Mouse (Mus musculus): ENCODE data around the gene Ptger1. TPM values are rescaled to one million over a fixed set of nuclear protein-coding genes. Genes with fewer than 3 reads are reported as not detected.

The Ptger1 gene
- polyA plus RNA-seq, 1 experiment from 2014 or later: 0.43 TPM

GRCm38 (mm10) chr8:83679866-83680265, 13.4 kb downstream of the Ptger1 start:
- Histone ChIP-seq H3K9ac (ENCODE audit: low read length) (no peak overlapping the region), H3K4me2 (ENCODE audit: low read depth, low read length) (no peak overlapping the region), H3K27me3 (ENCODE audit: control insufficient read depth, insufficient read depth, low read length) (no peaks in the 10 kb centered on the region), H3K4me1 (ENCODE audit: control insufficient read depth, insufficient read depth, low read length) (peaks cover 4% of the 10 kb centered on the region), H3K4me3 (ENCODE audit: low read length) (no peak overlapping the region), H3K9me3 (replicated peaks; ENCODE audit: control insufficient read depth, low read length) (no peaks in the 10 kb centered on the region), H3K36me3 (ENCODE audit: control insufficient read depth, insufficient read depth) (peaks cover 47% of the 10 kb centered on the region), H3K27ac (ENCODE audit: low read length) (no peak overlapping the region)
- no peak for ATAC-seq (replicated peaks; ENCODE audit: extremely low read depth, insufficient read depth, low FRiP score)
- 89% methylated on average over 12 of the region's 12 CpGs for WGBS

- peaks cover 47% of the 10 kb centered on the region for H3K36me3 ChIP-seq (ENCODE audit: control insufficient read depth, insufficient read depth)
- H3K4me1 ChIP-seq (ENCODE audit: control insufficient read depth, insufficient read depth, low read length): peaks cover 4% of the 10 kb centered on the region
- H3K4me2 ChIP-seq (ENCODE audit: low read depth, low read length): no peak overlapping the region
- no peak overlapping the region for H3K9ac ChIP-seq (ENCODE audit: low read length)
- no peak overlapping the region for H3K4me3 ChIP-seq (ENCODE audit: low read length)
- no peaks in the 10 kb centered on the region for H3K27me3 ChIP-seq (ENCODE audit: control insufficient read depth, insufficient read depth, low read length)
- no peaks in the 10 kb centered on the region for H3K9me3 ChIP-seq (replicated peaks; ENCODE audit: control insufficient read depth, low read length)
- ATAC-seq (replicated peaks; ENCODE audit: extremely low read depth, insufficient read depth, low FRiP score): no peak
- H3K27ac ChIP-seq (ENCODE audit: low read length): peak overlapping the region; percentile 61
- WGBS: 57% methylated on average over 5 of the region's 5 CpGs
Measured at GRCm38 (mm10) chr8:83680603-83681002, 14.1 kb downstream of the Ptger1 start.

GRCm38 (mm10) chr8:83681099-83681498, 14.6 kb downstream of the Ptger1 start:
- Histone ChIP-seq H3K9ac (ENCODE audit: low read length) (no peak overlapping the region), H3K4me1 (ENCODE audit: control insufficient read depth, insufficient read depth, low read length) (peaks cover 4% of the 10 kb centered on the region), H3K4me3 (ENCODE audit: low read length) (no peak overlapping the region), H3K36me3 (ENCODE audit: control insufficient read depth, insufficient read depth) (peaks cover 47% of the 10 kb centered on the region), H3K4me2 (ENCODE audit: low read depth, low read length) (no peak overlapping the region; the same call in 1 of the 2 replicates), H3K27me3 (ENCODE audit: control insufficient read depth, insufficient read depth, low read length) (no peaks in the 10 kb centered on the region), H3K9me3 (replicated peaks; ENCODE audit: control insufficient read depth, low read length) (no peaks in the 10 kb centered on the region), H3K27ac (ENCODE audit: low read length) (peak overlapping the region; percentile 61)
- 30% methylated on average over 6 of the region's 6 CpGs for WGBS
- no peak for ATAC-seq (replicated peaks; ENCODE audit: extremely low read depth, insufficient read depth, low FRiP score)

- Histone ChIP-seq H3K4me1 (ENCODE audit: control insufficient read depth, insufficient read depth, low read length) (peaks cover 4% of the 10 kb centered on the region), H3K4me3 (ENCODE audit: low read length) (no peak overlapping the region), H3K27me3 (ENCODE audit: control insufficient read depth, insufficient read depth, low read length) (no peaks in the 10 kb centered on the region), H3K36me3 (ENCODE audit: control insufficient read depth, insufficient read depth) (peaks cover 27% of the 10 kb centered on the region), H3K4me2 (ENCODE audit: low read depth, low read length) (no peak overlapping the region), H3K27ac (ENCODE audit: low read length) (no peak overlapping the region), H3K9ac (ENCODE audit: low read length) (no peak overlapping the region), H3K9me3 (replicated peaks; ENCODE audit: control insufficient read depth, low read length) (no peaks in the 10 kb centered on the region)
- 85% methylated on average over 9 of the region's 9 CpGs for WGBS
- ATAC-seq (replicated peaks; ENCODE audit: extremely low read depth, insufficient read depth, low FRiP score): no peak
Measured at GRCm38 (mm10) chr8:83684517-83684916, 18.0 kb downstream of the Ptger1 start.

GRCm38 (mm10) chr8:83689264-83689663, 22.8 kb downstream of the Ptger1 start:
- no peaks in the 10 kb centered on the region for H3K27me3 ChIP-seq (ENCODE audit: control insufficient read depth, insufficient read depth, low read length)
- no peak overlapping the region for H3K27ac ChIP-seq (ENCODE audit: low read length)
- H3K4me1 ChIP-seq (ENCODE audit: control insufficient read depth, insufficient read depth, low read length): peaks cover 5% of the 10 kb centered on the region; the same call in 1 of the 2 replicates
- H3K9ac ChIP-seq (ENCODE audit: low read length): no peak overlapping the region
- no peak overlapping the region for H3K4me2 ChIP-seq (ENCODE audit: low read depth, low read length)
- peaks cover 31% of the 10 kb centered on the region for H3K36me3 ChIP-seq (ENCODE audit: control insufficient read depth, insufficient read depth)
- WGBS: 87% methylated on average over 6 of the region's 6 CpGs
- H3K9me3 ChIP-seq (replicated peaks; ENCODE audit: control insufficient read depth, low read length): no peaks in the 10 kb centered on the region
- ATAC-seq (replicated peaks; ENCODE audit: extremely low read depth, insufficient read depth, low FRiP score): no peak
- H3K4me3 ChIP-seq (ENCODE audit: low read length): no peak overlapping the region

- WGBS: 71% methylated on average over 10 of the region's 10 CpGs
- peak overlapping the region; percentile 13; the same call in 1 of the 2 replicates for H3K4me2 ChIP-seq (ENCODE audit: low read depth, low read length)
- peak overlapping the region; percentile 18; the same call in 1 of the 2 replicates for H3K9ac ChIP-seq (ENCODE audit: low read length)
- ATAC-seq (replicated peaks; ENCODE audit: extremely low read depth, insufficient read depth, low FRiP score): no peak
- H3K36me3 ChIP-seq (ENCODE audit: control insufficient read depth, insufficient read depth): peaks cover 26% of the 10 kb centered on the region
- H3K9me3 ChIP-seq (replicated peaks; ENCODE audit: control insufficient read depth, low read length): no peaks in the 10 kb centered on the region
- peaks cover 23% of the 10 kb centered on the region for H3K4me1 ChIP-seq (ENCODE audit: control insufficient read depth, insufficient read depth, low read length)
- H3K4me3 ChIP-seq (ENCODE audit: low read length): no peak overlapping the region
- no peaks in the 10 kb centered on the region for H3K27me3 ChIP-seq (ENCODE audit: control insufficient read depth, insufficient read depth, low read length)
- no peak overlapping the region; the same call in 1 of the 2 replicates for H3K27ac ChIP-seq (ENCODE audit: low read length)
Measured at GRCm38 (mm10) chr8:83693609-83694236, 27.2 kb downstream of the Ptger1 start.

- Histone ChIP-seq H3K4me3 (ENCODE audit: low read length) (no peak overlapping the region), H3K27ac (ENCODE audit: low read length) (no peak overlapping the region), H3K9me3 (replicated peaks; ENCODE audit: control insufficient read depth, low read length) (no peaks in the 10 kb centered on the region), H3K27me3 (ENCODE audit: control insufficient read depth, insufficient read depth, low read length) (no peaks in the 10 kb centered on the region), H3K36me3 (ENCODE audit: control insufficient read depth, insufficient read depth) (peaks cover 26% of the 10 kb centered on the region), H3K9ac (ENCODE audit: low read length) (no peak overlapping the region), H3K4me2 (ENCODE audit: low read depth, low read length) (no peak overlapping the region), H3K4me1 (ENCODE audit: control insufficient read depth, insufficient read depth, low read length) (peaks cover 26% of the 10 kb centered on the region)
- 83% methylated on average over 11 of the region's 11 CpGs for WGBS
- no peak for ATAC-seq (replicated peaks; ENCODE audit: extremely low read depth, insufficient read depth, low FRiP score)
Measured at GRCm38 (mm10) chr8:83694369-83695160, 28.1 kb downstream of the Ptger1 start.

GRCm38 (mm10) chr8:83695351-83696106, 29.1 kb downstream of the Ptger1 start:
- H3K4me3 ChIP-seq (ENCODE audit: low read length): no peak overlapping the region
- H3K4me2 ChIP-seq (ENCODE audit: low read depth, low read length): no peak overlapping the region; the same call in 1 of the 2 replicates
- H3K27me3 ChIP-seq (ENCODE audit: control insufficient read depth, insufficient read depth, low read length): no peaks in the 10 kb centered on the region
- no peak for ATAC-seq (replicated peaks; ENCODE audit: extremely low read depth, insufficient read depth, low FRiP score)
- H3K27ac ChIP-seq (ENCODE audit: low read length): peak overlapping the region; percentile 41; the same call in 1 of the 2 replicates
- peaks cover 35% of the 10 kb centered on the region for H3K4me1 ChIP-seq (ENCODE audit: control insufficient read depth, insufficient read depth, low read length)
- peaks cover 22% of the 10 kb centered on the region for H3K36me3 ChIP-seq (ENCODE audit: control insufficient read depth, insufficient read depth)
- WGBS: 75% methylated on average over 17 of the region's 17 CpGs
- no peaks in the 10 kb centered on the region for H3K9me3 ChIP-seq (replicated peaks; ENCODE audit: control insufficient read depth, low read length)
- peak overlapping the region; percentile 23; the same call in 1 of the 2 replicates for H3K9ac ChIP-seq (ENCODE audit: low read length)

Measured in heart, embryonic 16.5 days (tissue).